Mouse (Mus musculus) myocyte (in vitro differentiated cells): ENCODE results near the gene Plekhh1.

Source experiments
- E2F4 ChIP-seq: IDR thresholded peaks from one replicate; pipeline ENCODE4 v1.6.1; 2011; ENCODE audit warnings: mild to moderate bottlenecking, control low read depth, moderate library complexity; ENCODE audit not compliant: insufficient read depth
- MAX ChIP-seq: IDR thresholded peaks from one replicate; pipeline ENCODE4 v1.6.1; 2011; ENCODE audit warnings: low read depth, mild to moderate bottlenecking, control low read depth
- MYOG ChIP-seq, 3 experiments: IDR thresholded peaks; one replicate each; pipeline ENCODE4 v1.6.1; 2011; ENCODE audit warnings: control low read depth in 2 of 3, low read depth in 2 of 3, mild to moderate bottlenecking in 2 of 3; ENCODE audit not compliant: insufficient read length in 2 of 3, control insufficient read depth in 1 of 3, insufficient read depth in 1 of 3
- POLR2A ChIP-seq: IDR thresholded peaks from one replicate; pipeline ENCODE4 v1.6.1; 2011; ENCODE audit warnings: low read depth, mild to moderate bottlenecking, control low read depth, moderate library complexity; ENCODE audit not compliant: insufficient read length
- POLR2AphosphoS2 ChIP-seq: IDR thresholded peaks from one replicate; pipeline ENCODE4 v1.6.1; 2011; ENCODE audit warnings: low read depth, control low read depth; ENCODE audit not compliant: insufficient read length
- TCF3 ChIP-seq: IDR thresholded peaks from one replicate; pipeline ENCODE4 v1.6.1; 2011; ENCODE audit warnings: low read depth, control low read depth; ENCODE audit not compliant: insufficient read length
- USF1 ChIP-seq: IDR thresholded peaks from one replicate; pipeline ENCODE4 v1.6.1; 2011; ENCODE audit warnings: low read depth, mild to moderate bottlenecking, control low read depth, moderate library complexity

DNA sequence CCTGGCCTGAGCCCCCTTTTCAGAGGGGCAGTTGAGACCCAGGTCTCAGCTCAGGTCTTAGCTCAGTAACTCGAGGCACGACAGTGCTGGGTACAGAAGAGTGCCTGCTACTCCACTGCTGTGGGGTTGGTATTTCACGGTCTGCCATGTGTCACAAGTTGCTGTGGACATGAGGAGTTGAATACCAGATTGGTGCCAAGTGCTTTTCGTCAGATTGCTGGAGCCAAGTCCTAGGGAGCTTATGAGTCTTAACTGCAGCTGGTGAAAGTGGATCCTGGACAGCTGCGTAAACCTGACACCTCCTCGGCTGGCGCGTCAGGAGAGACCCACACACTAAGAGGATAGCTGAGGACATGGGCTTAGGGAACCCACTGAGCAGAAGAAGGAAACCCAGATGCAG lies 15.7 kb downstream of the Plekhh1 start:
- no peak for TF ChIP-seq POLR2A
- peak; percentile 81 for TF ChIP-seq TCF3
- no peak for TF ChIP-seq E2F4
- TF ChIP-seq POLR2AphosphoS2, result no peak
- peak; percentile 87 to 98 (median 95) for TF ChIP-seq MYOG (IDR thresholded peaks at IDR 0.05; ENCODE audit: control insufficient read depth in 1 of 3, insufficient read depth in 1 of 3, insufficient read length in 2 of 3, low read depth in 2 of 3)
- no peak for TF ChIP-seq MAX
- no peak for TF ChIP-seq USF1
